Mouse (Mus musculus) heart, postnatal 0 days (tissue): ENCODE results near the gene Cyb5r2. TPM values are rescaled to one million over a fixed set of nuclear protein-coding genes. Genes with fewer than 3 reads are reported as not detected.

Experiments
- ATAC-seq: fragments of 200-750 bp; cut with Nextera tagmentation; 2 replicates; pipeline ENCODE4 v1.8.0; 2017; ENCODE audit warnings: low read depth, moderate number of reproducible peaks, moderate library complexity; ENCODE audit not compliant: insufficient read depth
- DNase-seq: peaks from one replicate; pipeline ENCODE4 v3.0.0-alpha.2; 2016; ENCODE audit warnings: low spot score
- H3K27ac ChIP-seq: fragments of 300-500 bp; sonication (generic); 2 replicates; pipeline ENCODE4 v1.5.1; 2014; ENCODE audit warnings: low read depth, mild to moderate bottlenecking
- H3K27me3 ChIP-seq: fragments of 300-500 bp; sonication (generic); 2 replicates; pipeline ENCODE4 v1.6.1; 2014; ENCODE audit warnings: low read length, mixed read lengths; ENCODE audit not compliant: control insufficient read depth, insufficient read depth
- H3K36me3 ChIP-seq: fragments of 300-500 bp; sonication (generic); replicated peaks from 2 replicates; pipeline ENCODE4 v1.6.1; 2014; ENCODE audit warnings: low read length, mixed read lengths; ENCODE audit not compliant: control insufficient read depth, insufficient read depth
- H3K4me1 ChIP-seq: fragments of 300-500 bp; sonication (generic); 2 replicates; pipeline ENCODE4 v1.6.1; 2014; ENCODE audit warnings: antibody characterized with exemption; ENCODE audit not compliant: control insufficient read depth, insufficient read depth
- H3K4me2 ChIP-seq: fragments of 300-500 bp; sonication (generic); 2 replicates; pipeline ENCODE4 v1.6.1; 2014; ENCODE audit warnings: low read depth, mild to moderate bottlenecking, low read length, moderate library complexity
- H3K4me3 ChIP-seq: fragments of 300-500 bp; sonication (generic); 2 replicates; pipeline ENCODE4 v1.5.1; 2014; ENCODE audit warnings: low read depth, low read length
- H3K9ac ChIP-seq: fragments of 300-500 bp; sonication (generic); replicated peaks from 2 replicates; pipeline ENCODE4 v1.6.1; 2014; ENCODE audit warnings: low read depth, low read length, mixed read lengths
- H3K9me3 ChIP-seq: fragments of 300-500 bp; sonication (generic); replicated peaks from 2 replicates; pipeline ENCODE4 v1.6.1; 2016; ENCODE audit warnings: low read length; ENCODE audit not compliant: control insufficient read depth
- CTCF ChIP-seq: IDR thresholded peaks from 2 replicates; pipeline ENCODE4 v1.5.1; 2016; ENCODE audit warnings: antibody characterized with exemption, control low read depth, low read depth
- EP300 ChIP-seq: IDR thresholded peaks from 2 replicates; pipeline ENCODE4 v1.6.1; 2016; ENCODE audit warnings: antibody characterized with exemption, low read depth
- WGBS: fragments of 180-500 bp; shearing (Covaris S2); extraction: QIAGEN DNeasy Blood & Tissue Kit; methylation state at CpG from one replicate; pipeline ENCODE4 v1.1.7; 2014; 5-methylcytosine and 5-hydroxymethylcytosine counted together
- polyA plus RNA-seq: library from polyadenylated mRNA; unstranded; fragments of >200 nt; fragmentation: Nextera tagmentation; extraction: Ambion mirVana; gene quantifications from 2 replicates; pipeline ENCODE4 v1.2.1, GENCODE M21; 2015
- total RNA-seq: library from RNA; depleted of rRNA; stranded (reverse); fragments of >200 nt; gene quantifications from 2 replicates; pipeline ENCODE4 v1.2.3, GENCODE M21; 2014; ENCODE audit warnings: low replicate concordance

Cyb5r2 gene
- total and polyA plus RNA-seq, 2 experiments from 2014 or later: 1.0 TPM; not detected in 1

GRCm38 (mm10) chr7:107722536-107722935, 35.3 kb downstream of the Cyb5r2 start:
- Histone ChIP-seq H3K36me3 (peaks cover 46% of the 10 kb centered on the region), H3K27me3 (no peaks in the 10 kb centered on the region), H3K4me2 (no peak overlapping the region), H3K4me3 (no peak overlapping the region), H3K9me3 (no peaks in the 10 kb centered on the region), H3K27ac (no peak overlapping the region), H3K4me1 (no peaks in the 10 kb centered on the region), H3K9ac (no peak overlapping the region)
- no peak for TF ChIP-seq CTCF
- no peak for TF ChIP-seq EP300
- ATAC-seq (no peak), DNase-seq (no peak)
- WGBS: 86% methylated on average over 4 of the region's 4 CpGs

- 85% methylated on average over 1 of the region's 1 CpGs for WGBS
- no peak overlapping the region for H3K9ac ChIP-seq
- H3K4me2 ChIP-seq: no peak overlapping the region
- TF ChIP-seq CTCF: no peak
- no peak for TF ChIP-seq EP300
- no peaks in the 10 kb centered on the region for H3K9me3 ChIP-seq
- DNase-seq (no peak), ATAC-seq (no peak)
- H3K27ac ChIP-seq: no peak overlapping the region
- no peaks in the 10 kb centered on the region for H3K4me1 ChIP-seq
- H3K4me3 ChIP-seq: no peak overlapping the region
- peaks cover 49% of the 10 kb centered on the region for H3K36me3 ChIP-seq
- no peaks in the 10 kb centered on the region for H3K27me3 ChIP-seq
Measured at GRCm38 (mm10) chr7:107720771-107721170, 37.1 kb downstream of the Cyb5r2 start.

GRCm38 (mm10) chr7:107714067-107714466, 43.8 kb downstream of the Cyb5r2 start:
- Histone ChIP-seq H3K4me3 (no peak overlapping the region), H3K9ac (no peak overlapping the region), H3K36me3 (0 out of 2 replicates have a peak, but pooled peaks cover 10% of the 10 kb centered on the region), H3K4me2 (no peak overlapping the region), H3K27ac (no peak overlapping the region), H3K27me3 (no peaks in the 10 kb centered on the region), H3K9me3 (no peaks in the 10 kb centered on the region), H3K4me1 (no peaks in the 10 kb centered on the region)
- 82% methylated on average over 5 of the region's 5 CpGs for WGBS
- no peak for ATAC-seq
- TF ChIP-seq EP300 (no peak), CTCF (no peak)
- DNase-seq: no peak

- Histone ChIP-seq H3K9me3 (no peaks in the 10 kb centered on the region), H3K4me3 (no peak overlapping the region), H3K4me1 (peaks cover 8% of the 10 kb centered on the region; the same call in 1 of the 2 replicates), H3K9ac (no peak overlapping the region), H3K4me2 (no peak overlapping the region), H3K36me3 (0 out of 2 replicates have a peak, but pooled peaks cover 10% of the 10 kb centered on the region), H3K27ac (no peak overlapping the region), H3K27me3 (no peaks in the 10 kb centered on the region)
- DNase-seq (no peak), ATAC-seq (no peak)
- TF ChIP-seq CTCF (no peak), EP300 (no peak)
- WGBS: 63% methylated on average over 6 of the region's 6 CpGs
Measured at GRCm38 (mm10) chr7:107712743-107713142, 45.1 kb downstream of the Cyb5r2 start.

GRCm38 (mm10) chr7:107708491-107709112, 49.2 kb downstream of the Cyb5r2 start:
- WGBS: 2% methylated on average over 10 of the region's 10 CpGs
- H3K27ac ChIP-seq: peak overlapping the region; percentile 49
- peak overlapping the region; percentile 43; the same call in 1 of the 2 replicates for H3K9ac ChIP-seq

GRCm38 (mm10) chr7:107707650-107708049, 50.2 kb downstream of the Cyb5r2 start:
- H3K27me3 ChIP-seq: no peaks in the 10 kb centered on the region
- H3K36me3 ChIP-seq: 0 out of 2 replicates have a peak, but pooled peaks cover 3% of the 10 kb centered on the region
- peaks cover 17% of the 10 kb centered on the region for H3K4me1 ChIP-seq
- 53% methylated on average over 9 of the region's 9 CpGs for WGBS
- no peak overlapping the region for H3K4me3 ChIP-seq
- TF ChIP-seq EP300 (no peak), CTCF (no peak)
- H3K27ac ChIP-seq: peak overlapping the region; percentile 49; the same call in 1 of the 2 replicates
- ATAC-seq (no peak), DNase-seq (no peak)
- H3K9me3 ChIP-seq: no peaks in the 10 kb centered on the region
- peak overlapping the region; percentile 55; the same call in 1 of the 2 replicates for H3K4me2 ChIP-seq
- H3K9ac ChIP-seq: no peak overlapping the region

More at GRCm38 (mm10) chr7:107708491-107709112, 49.2 kb downstream of the Cyb5r2 start:
- peaks cover 17% of the 10 kb centered on the region for H3K4me1 ChIP-seq
- peak overlapping the region; percentile 55 for H3K4me2 ChIP-seq
- no peaks in the 10 kb centered on the region for H3K27me3 ChIP-seq
- H3K9me3 ChIP-seq: no peaks in the 10 kb centered on the region
- TF ChIP-seq CTCF: peak; percentile 82
- no peak for TF ChIP-seq EP300
- DNase-seq (peak; percentile 89), ATAC-seq (peak; percentile 97)
- H3K36me3 ChIP-seq: no peaks in the 10 kb centered on the region
- H3K4me3 ChIP-seq: peak overlapping the region; percentile 27
